Mouse (Mus musculus) heart, embryonic 10.5 days (tissue): ENCODE measurements at regions not wholly inside any gene's neighbourhood (a gene's known extent, or its start where the extent isn't known, plus 50 kb on each side); places are given as distances from the start of the nearest gene placed in this dataset.
A peak's percentile ranks its signal among the peaks of the same experiment; 100 is the strongest.

Experiments used
- DNase-seq: peaks from one replicate; pipeline ENCODE4 v3.0.0-alpha.2; 2017; ENCODE audit warnings: low spot score
- H3K27ac ChIP-seq: fragments of 300-500 bp; sonication (generic); 2 replicates; pipeline ENCODE4 v1.5.1; 2016; ENCODE audit warnings: mild to moderate bottlenecking
- H3K27me3 ChIP-seq: fragments of 300-500 bp; sonication (generic); 2 replicates; pipeline ENCODE4 v1.6.1; 2016; ENCODE audit warnings: mild to moderate bottlenecking; ENCODE audit not compliant: poor library complexity, insufficient read depth, severe bottlenecking
- H3K36me3 ChIP-seq: fragments of 300-500 bp; sonication (generic); 2 replicates; pipeline ENCODE4 v1.6.1; 2016; ENCODE audit warnings: mild to moderate bottlenecking, moderate library complexity
- H3K4me1 ChIP-seq: fragments of 300-500 bp; sonication (generic); 2 replicates; pipeline ENCODE4 v1.6.1; 2016; ENCODE audit warnings: mild to moderate bottlenecking
- H3K4me3 ChIP-seq: fragments of 300-500 bp; sonication (generic); 2 replicates; pipeline ENCODE4 v1.5.1; 2016; ENCODE audit warnings: mild to moderate bottlenecking, moderate library complexity
- H3K9me3 ChIP-seq: fragments of 300-500 bp; sonication (generic); 2 replicates; pipeline ENCODE4 v1.6.1; 2016; ENCODE audit warnings: mild to moderate bottlenecking, moderate library complexity
- WGBS: fragments of 180-500 bp; shearing (Covaris S2); methylation state at CpG from one replicate; pipeline ENCODE4 v1.1.7; 2016; 5-methylcytosine and 5-hydroxymethylcytosine counted together

DNA sequence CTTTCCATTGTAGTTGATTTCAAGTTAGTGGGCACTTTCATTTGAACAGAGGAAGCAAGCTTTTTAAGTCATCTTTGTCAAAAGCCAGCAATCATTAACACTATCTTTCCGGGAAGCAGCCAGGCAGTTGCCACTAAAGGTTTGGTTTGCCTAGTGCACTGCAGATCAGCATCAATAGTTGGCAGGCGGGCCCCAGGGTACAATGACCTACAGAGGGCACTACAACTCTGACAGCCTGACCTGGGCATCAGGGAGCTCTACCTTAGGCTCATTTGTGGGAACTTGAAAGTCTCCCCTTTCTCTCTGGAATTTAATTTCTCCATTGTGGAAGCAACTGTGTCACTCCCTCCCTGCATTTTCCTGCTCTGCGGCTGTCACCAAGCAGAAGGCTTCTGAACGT lies 412.6 kb upstream of the Sall1 start:
- 41% methylated on average over 4 of the region's 4 CpGs for WGBS
- no peak for DNase-seq
- H3K27me3 ChIP-seq, result no peaks in the 10 kb centered on the region
- no peaks in the 10 kb centered on the region for H3K4me1 ChIP-seq
- no peaks in the 10 kb centered on the region; the same call in 1 of the 2 replicates for H3K9me3 ChIP-seq
- no peak overlapping the region for H3K27ac ChIP-seq
- H3K4me3 ChIP-seq, result no peak overlapping the region
- H3K36me3 ChIP-seq, result no peaks in the 10 kb centered on the region

DNA sequence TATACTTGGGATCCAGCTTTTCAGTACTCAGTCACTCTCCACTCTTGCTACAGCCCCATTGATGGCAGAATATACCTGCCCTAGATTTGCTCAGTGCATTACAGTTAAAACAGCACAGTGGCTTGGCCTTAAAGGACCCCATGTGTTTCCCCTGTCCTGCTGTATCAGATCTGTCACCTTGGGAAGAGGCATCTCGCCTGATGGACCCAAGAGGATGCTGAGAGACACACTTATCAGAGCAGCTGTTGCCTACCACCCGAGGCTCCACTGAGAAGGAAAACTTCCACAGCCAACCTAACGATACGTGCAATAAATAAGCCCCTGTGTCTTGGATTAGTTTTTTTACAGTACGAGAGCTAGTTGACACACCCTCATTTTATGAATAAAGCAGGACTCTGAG lies 411.8 kb upstream of the Sall1 start:
- no peaks in the 10 kb centered on the region for H3K27me3 ChIP-seq
- no peaks in the 10 kb centered on the region; the same call in 1 of the 2 replicates for H3K9me3 ChIP-seq
- H3K4me1 ChIP-seq, result no peaks in the 10 kb centered on the region
- 56% methylated on average over 5 of the region's 5 CpGs for WGBS
- no peak overlapping the region for H3K4me3 ChIP-seq
- no peaks in the 10 kb centered on the region for H3K36me3 ChIP-seq
- H3K27ac ChIP-seq, result no peak overlapping the region
- DNase-seq, result no peak

DNA sequence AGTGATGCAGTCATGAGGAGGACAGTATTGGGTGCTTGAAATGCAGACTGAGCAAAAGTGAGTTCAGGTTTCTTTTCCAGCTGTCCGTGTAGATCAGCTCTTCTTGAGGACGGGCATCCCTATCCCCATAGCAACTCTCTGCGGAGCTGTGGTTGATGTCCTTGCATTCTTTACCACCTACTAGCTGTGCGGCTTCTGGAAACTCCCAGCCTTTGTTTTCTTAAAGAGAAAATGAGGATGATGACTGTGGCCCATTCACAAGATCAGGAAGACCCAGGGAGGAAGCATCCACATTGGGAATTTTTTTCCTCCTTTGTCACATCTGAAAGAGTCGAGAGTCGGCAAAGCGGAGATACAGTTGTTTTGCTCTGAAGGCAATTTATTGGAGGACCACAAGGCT lies 410.2 kb upstream of the Sall1 start:
- H3K27me3 ChIP-seq, result no peaks in the 10 kb centered on the region
- no peak for DNase-seq
- WGBS, result 82% methylated on average over 7 of the region's 7 CpGs
- no peaks in the 10 kb centered on the region for H3K4me1 ChIP-seq
- H3K36me3 ChIP-seq, result no peaks in the 10 kb centered on the region
- no peak overlapping the region for H3K27ac ChIP-seq
- H3K9me3 ChIP-seq, result no peaks in the 10 kb centered on the region; the same call in 1 of the 2 replicates
- no peak overlapping the region for H3K4me3 ChIP-seq

DNA sequence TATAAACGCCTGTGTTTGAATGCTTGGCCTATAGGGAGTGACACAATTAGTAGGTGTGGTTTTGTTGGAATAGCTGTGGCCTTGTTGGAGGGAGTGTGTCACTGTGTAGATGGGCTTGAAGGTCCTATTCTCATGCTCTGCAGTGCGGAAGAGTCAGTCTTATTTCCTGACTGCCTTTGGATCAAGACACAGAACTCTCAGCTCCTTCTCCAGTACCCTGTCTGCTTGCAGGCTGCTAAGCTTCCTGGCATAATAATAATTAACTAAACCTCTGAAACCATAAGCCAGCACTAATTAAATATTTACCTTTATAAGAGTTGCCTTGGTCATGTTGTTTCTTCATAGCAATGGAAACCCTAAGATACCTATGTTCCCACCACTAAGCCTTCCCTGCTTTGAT lies 409.8 kb upstream of the Sall1 start:
- Histone ChIP-seq H3K4me3 (no peak overlapping the region), H3K4me1 (no peaks in the 10 kb centered on the region), H3K27ac (no peak overlapping the region), H3K27me3 (no peaks in the 10 kb centered on the region), H3K9me3 (no peaks in the 10 kb centered on the region; the same call in 1 of the 2 replicates), H3K36me3 (no peaks in the 10 kb centered on the region)
- no peak for DNase-seq
- WGBS, result 76% methylated on average over 2 of the region's 2 CpGs

DNA sequence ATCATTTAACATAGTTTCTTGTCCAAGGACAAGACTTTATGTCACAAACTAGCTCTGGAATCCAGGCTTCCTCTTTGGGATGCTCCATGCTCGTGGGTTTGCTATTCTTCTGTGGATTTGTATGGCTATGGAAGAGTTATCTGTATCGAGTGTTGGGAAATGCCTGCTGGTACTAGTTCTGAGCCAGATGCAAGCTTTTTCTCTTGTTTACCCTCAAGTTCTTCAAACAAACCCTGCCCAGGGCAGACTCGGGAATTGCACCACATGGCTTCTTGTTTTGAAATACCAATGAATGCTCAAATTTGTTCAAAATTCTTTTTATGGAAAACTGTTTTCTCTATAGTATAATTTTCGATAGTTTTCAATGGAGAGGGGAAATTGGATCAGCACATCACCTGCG lies 400.5 kb upstream of the Sall1 start:
- no peak overlapping the region for H3K27ac ChIP-seq
- H3K36me3 ChIP-seq, result no peaks in the 10 kb centered on the region
- H3K9me3 ChIP-seq, result no peaks in the 10 kb centered on the region
- no peak for DNase-seq
- H3K4me1 ChIP-seq, result no peaks in the 10 kb centered on the region
- H3K27me3 ChIP-seq, result no peaks in the 10 kb centered on the region
- no peak overlapping the region for H3K4me3 ChIP-seq
- 78% methylated on average over 5 of the region's 5 CpGs for WGBS

DNA sequence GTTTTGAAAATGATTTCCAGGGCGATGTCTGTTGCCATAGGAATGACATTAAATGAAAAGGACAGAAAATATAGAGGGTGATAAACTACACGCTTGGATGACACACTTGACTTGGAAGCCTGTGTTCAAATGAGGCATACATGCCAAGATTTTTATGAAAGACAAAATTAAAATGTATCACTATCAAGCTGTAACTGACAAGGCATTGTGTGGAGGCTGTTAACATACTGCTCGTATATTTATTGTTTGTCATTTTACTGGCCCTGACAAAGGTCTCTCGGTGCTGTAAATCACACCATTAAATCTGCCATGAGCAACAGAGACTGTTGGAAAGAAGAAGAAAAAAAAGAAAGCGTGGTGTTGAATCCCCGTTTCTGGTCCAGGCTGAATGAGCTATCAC lies 395.3 kb upstream of the Sall1 start:
- 85% methylated on average over 6 of the region's 6 CpGs for WGBS
- Histone ChIP-seq H3K36me3 (no peaks in the 10 kb centered on the region), H3K27ac (no peak overlapping the region), H3K9me3 (no peaks in the 10 kb centered on the region), H3K4me3 (no peak overlapping the region), H3K27me3 (no peaks in the 10 kb centered on the region), H3K4me1 (no peaks in the 10 kb centered on the region)
- DNase-seq, result no peak

DNA sequence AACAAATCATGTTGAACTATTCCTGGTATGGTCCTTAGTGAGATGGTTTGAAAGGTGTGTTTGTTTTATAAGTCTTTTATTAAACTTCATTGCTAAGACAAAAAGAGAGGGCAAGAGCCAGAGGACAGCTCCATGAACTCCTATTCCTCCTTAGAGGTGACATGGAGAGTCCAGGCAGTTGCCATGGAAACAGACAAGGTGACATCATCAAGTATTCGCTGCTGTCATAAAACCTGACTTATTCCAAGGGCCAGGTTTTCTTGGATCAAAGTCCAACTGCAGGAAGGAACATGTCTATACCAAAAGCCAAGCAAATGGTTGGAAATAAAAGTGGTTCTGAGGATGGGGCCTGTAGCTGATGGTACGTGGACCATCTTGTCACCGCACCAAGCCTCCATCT lies 383.0 kb upstream of the Sall1 start:
- H3K9me3 ChIP-seq, result no peaks in the 10 kb centered on the region
- no peak for DNase-seq
- H3K36me3 ChIP-seq, result no peaks in the 10 kb centered on the region
- no peaks in the 10 kb centered on the region for H3K27me3 ChIP-seq
- WGBS, result 95% methylated on average over 3 of the region's 3 CpGs
- H3K27ac ChIP-seq, result no peak overlapping the region
- no peaks in the 10 kb centered on the region for H3K4me1 ChIP-seq
- H3K4me3 ChIP-seq, result no peak overlapping the region

DNA sequence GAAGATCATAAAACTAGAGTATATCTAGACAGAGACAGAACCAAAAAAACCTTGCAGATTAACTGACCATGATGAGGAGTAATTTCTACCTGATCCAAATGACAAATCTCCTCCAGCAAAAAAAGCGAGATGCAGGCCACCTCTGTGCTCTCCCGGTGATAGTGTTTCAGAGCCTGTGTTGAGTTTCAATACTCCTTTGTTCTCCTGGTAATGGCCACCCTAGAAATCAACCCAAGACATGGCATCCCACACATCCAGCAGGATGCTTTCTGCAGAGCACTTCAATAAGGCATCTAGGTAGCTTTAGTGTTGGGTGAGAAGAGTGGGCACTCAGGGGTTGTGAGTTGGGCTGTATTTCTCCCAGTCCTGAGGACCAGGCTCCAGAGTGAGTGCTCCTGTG lies 371.3 kb upstream of the Sall1 start:
- Histone ChIP-seq H3K27me3 (no peaks in the 10 kb centered on the region), H3K9me3 (no peaks in the 10 kb centered on the region), H3K36me3 (0 out of 2 replicates have a peak, but pooled peaks cover 2% of the 10 kb centered on the region), H3K27ac (no peak overlapping the region), H3K4me3 (no peak overlapping the region), H3K4me1 (peaks cover 3% of the 10 kb centered on the region; the same call in 1 of the 2 replicates)
- WGBS, result 86% methylated on average over 2 of the region's 2 CpGs
- DNase-seq, result no peak

DNA sequence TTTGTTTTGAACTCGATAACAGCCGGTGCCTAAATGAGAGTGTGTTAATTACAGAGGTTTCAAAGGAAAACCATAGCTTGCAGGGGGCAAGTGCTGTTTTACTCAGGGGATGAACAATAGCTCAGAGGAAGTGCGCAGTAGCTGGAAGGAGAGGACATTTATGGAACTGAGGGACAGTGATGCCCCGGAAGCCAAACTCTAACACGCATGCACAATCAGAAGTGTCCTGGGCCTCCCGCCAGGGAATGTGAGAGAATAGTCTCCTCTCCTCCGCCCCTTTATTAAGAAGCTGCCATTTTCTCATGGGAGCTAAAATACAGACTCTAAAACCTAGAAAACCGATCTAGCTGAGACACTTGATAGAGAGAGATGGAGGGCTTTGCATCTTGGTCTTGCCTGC lies 368.5 kb upstream of the Sall1 start:
- H3K27me3 ChIP-seq, result no peaks in the 10 kb centered on the region
- H3K36me3 ChIP-seq, result no peaks in the 10 kb centered on the region
- no peak for DNase-seq
- H3K27ac ChIP-seq, result no peak overlapping the region
- WGBS, result 85% methylated on average over 8 of the region's 8 CpGs
- no peak overlapping the region for H3K4me3 ChIP-seq
- no peaks in the 10 kb centered on the region for H3K9me3 ChIP-seq
- peaks cover 3% of the 10 kb centered on the region; the same call in 1 of the 2 replicates for H3K4me1 ChIP-seq

DNA sequence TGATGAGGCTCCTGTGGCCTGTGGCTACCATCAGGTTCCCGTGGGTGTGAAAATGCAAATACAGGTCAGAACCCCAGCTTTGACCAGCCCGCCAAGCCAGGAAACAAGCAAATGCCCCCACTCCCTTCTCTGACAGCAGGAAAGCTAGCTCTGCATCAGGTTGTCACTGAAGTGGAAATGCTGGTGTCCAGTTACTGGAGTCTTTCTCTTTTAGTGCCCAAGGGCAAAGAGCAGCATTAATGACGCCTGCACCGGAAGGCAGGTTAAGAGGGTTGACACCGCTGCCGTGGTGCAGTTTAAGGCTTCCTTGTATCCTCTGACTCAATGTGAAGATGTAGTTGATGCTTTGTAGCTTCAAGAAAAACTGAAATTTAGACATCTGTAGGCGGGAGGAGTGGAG lies 368.1 kb upstream of the Sall1 start:
- Histone ChIP-seq H3K4me3 (no peak overlapping the region), H3K9me3 (no peaks in the 10 kb centered on the region), H3K4me1 (peaks cover 3% of the 10 kb centered on the region; the same call in 1 of the 2 replicates), H3K36me3 (no peaks in the 10 kb centered on the region), H3K27me3 (no peaks in the 10 kb centered on the region), H3K27ac (no peak overlapping the region)
- peak; percentile 63 for DNase-seq
- WGBS, result 46% methylated on average over 7 of the region's 7 CpGs

DNA sequence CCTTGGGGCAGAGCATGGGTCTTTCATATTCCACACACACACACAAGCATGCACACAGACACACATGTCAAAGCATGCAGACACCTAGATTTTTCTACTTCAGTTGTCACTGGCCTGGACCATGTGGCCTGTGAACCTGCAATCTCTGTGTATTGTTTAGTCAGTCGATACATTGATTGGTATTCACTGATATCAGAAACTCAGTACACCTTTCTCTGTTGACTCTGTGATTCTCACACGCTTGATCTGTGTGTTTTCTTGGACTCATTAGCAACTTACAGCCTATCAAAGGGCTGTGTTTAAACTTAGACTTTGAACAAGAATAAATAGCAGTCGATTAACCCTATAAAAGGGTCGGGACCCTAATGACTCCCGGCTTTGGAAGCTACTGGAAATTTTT lies 362.7 kb upstream of the Sall1 start:
- no peak for DNase-seq
- H3K36me3 ChIP-seq, result no peaks in the 10 kb centered on the region

DNA sequence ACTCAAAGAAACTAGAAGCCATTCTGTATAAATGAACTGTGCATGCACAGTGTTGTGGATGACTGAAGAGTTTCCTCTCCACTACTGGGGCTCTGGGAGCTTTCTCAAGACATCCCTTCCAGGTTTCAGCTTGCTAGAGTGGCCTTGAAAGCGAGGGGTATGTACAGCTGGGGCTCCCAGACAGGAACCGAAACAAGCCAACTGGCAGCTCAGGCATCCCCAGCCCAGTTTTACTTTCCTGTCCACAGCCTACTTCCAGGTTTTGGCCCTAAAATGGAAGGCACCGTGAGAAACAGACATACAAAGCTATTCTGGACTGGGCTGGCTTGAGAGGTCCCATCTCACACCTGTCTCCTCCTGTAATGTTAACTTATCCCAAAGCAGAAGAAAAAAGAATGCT lies 360.3 kb upstream of the Sall1 start:
- H3K4me3 ChIP-seq, result no peak overlapping the region
- DNase-seq, result peak; percentile 63
- WGBS, result 82% methylated on average over 3 of the region's 3 CpGs
- no peak overlapping the region for H3K27ac ChIP-seq
- no peaks in the 10 kb centered on the region for H3K9me3 ChIP-seq
- H3K4me1 ChIP-seq, result no peaks in the 10 kb centered on the region
- H3K36me3 ChIP-seq, result no peaks in the 10 kb centered on the region
- no peaks in the 10 kb centered on the region for H3K27me3 ChIP-seq

More for the DNA sequence above, 362.7 kb upstream of the Sall1 start:
- Histone ChIP-seq H3K9me3 (no peaks in the 10 kb centered on the region), H3K4me1 (no peaks in the 10 kb centered on the region), H3K4me3 (no peak overlapping the region), H3K27me3 (no peaks in the 10 kb centered on the region), H3K27ac (no peak overlapping the region)
- 82% methylated on average over 5 of the region's 5 CpGs for WGBS

DNA sequence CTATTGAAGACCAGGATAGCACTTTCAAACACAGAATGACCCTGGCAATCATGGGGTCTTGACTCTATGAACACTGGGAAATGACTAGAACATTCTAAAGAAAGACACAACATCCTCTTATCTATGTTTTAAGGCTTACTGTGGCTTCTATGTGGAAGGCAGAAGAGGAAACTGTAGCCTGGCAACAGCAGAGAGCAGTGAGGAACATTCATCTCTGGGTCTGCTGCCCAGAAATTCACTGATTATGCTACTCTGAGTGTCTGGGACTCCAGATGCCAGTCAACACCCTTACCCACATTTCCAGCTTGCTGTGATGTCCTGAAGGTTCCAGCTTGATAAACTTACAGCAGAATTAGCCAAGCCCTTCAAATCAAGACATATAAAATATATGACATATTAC lies 352.7 kb upstream of the Sall1 start:
- Histone ChIP-seq H3K9me3 (no peaks in the 10 kb centered on the region), H3K4me3 (no peak overlapping the region), H3K36me3 (no peaks in the 10 kb centered on the region), H3K27ac (no peak overlapping the region), H3K4me1 (no peaks in the 10 kb centered on the region), H3K27me3 (no peaks in the 10 kb centered on the region)
- no peak for DNase-seq

DNA sequence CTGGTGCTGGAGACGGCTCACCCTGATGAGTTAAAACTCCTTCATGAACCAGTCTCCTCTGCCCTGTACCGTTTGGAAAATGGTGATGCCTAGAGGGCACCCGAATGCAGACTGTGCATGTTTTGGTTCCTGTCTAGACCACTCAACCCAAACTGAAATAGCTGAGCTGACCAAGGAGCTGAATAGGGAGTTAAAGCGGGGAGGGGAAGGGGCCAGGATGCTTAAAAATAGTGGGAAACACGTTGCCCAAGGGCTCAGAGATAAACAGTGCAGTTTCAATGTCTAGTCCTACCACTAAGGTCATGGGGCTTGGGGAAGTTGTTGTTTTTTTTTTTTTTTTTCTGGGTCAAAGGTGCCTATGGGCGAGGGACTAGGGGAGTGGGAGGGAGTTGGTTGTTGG lies 348.8 kb upstream of the Sall1 start:
- WGBS, result 61% methylated on average over 6 of the region's 6 CpGs

More for the DNA sequence above, 348.8 kb upstream of the Sall1 start:
- no peaks in the 10 kb centered on the region for H3K9me3 ChIP-seq
- no peak overlapping the region for H3K27ac ChIP-seq
- no peak for DNase-seq
- H3K27me3 ChIP-seq, result no peaks in the 10 kb centered on the region
- no peak overlapping the region for H3K4me3 ChIP-seq
- no peaks in the 10 kb centered on the region for H3K36me3 ChIP-seq
- H3K4me1 ChIP-seq, result peaks cover 15% of the 10 kb centered on the region
